Mouse (Mus musculus) embryonic facial prominence, embryonic 14.5 days (tissue): ENCODE measurements at regions not wholly inside any gene's neighbourhood (a gene's known extent, or its start where the extent isn't known, plus 50 kb on each side); places are given as distances from the start of the nearest gene placed in this dataset.
"Not testable (repeated sequence)": the region's sequence is repeated elsewhere in the genome, so short reads cannot be mapped to it uniquely, and the experiment has no call there.

Experiments
- ATAC-seq: fragments of 200-750 bp; cut with Nextera tagmentation; 2 replicates; pipeline ENCODE4 v1.8.0; 2017; ENCODE audit warnings: low read depth, moderate number of reproducible peaks, moderate TSS enrichment
- DNase-seq: peaks from one replicate; pipeline ENCODE4 v3.0.0-alpha.2; 2015; ENCODE audit warnings: low spot score
- H3K27ac ChIP-seq: fragments of 300-500 bp; sonication (generic); replicated peaks from 2 replicates; pipeline ENCODE4 v1.5.1; 2014; ENCODE audit warnings: low read depth, mild to moderate bottlenecking, low read length, moderate library complexity
- H3K27me3 ChIP-seq: fragments of 300-500 bp; sonication (generic); replicated peaks from 2 replicates; pipeline ENCODE4 v1.6.1; 2014; ENCODE audit warnings: low read length; ENCODE audit not compliant: control insufficient read depth, insufficient read depth
- H3K36me3 ChIP-seq: fragments of 300-500 bp; sonication (generic); 2 replicates; pipeline ENCODE4 v1.6.1; 2014; ENCODE audit warnings: low read length, mixed read lengths; ENCODE audit not compliant: control insufficient read depth, insufficient read depth
- H3K4me1 ChIP-seq: fragments of 300-500 bp; sonication (generic); 2 replicates; pipeline ENCODE4 v1.6.1; 2014; ENCODE audit warnings: antibody characterized with exemption, low read length; ENCODE audit not compliant: control insufficient read depth, insufficient read depth
- H3K4me2 ChIP-seq: fragments of 300-500 bp; sonication (generic); 2 replicates; pipeline ENCODE4 v1.6.1; 2014; ENCODE audit warnings: low read depth, mild to moderate bottlenecking, low read length, moderate library complexity, mixed read lengths
- H3K4me3 ChIP-seq: fragments of 300-500 bp; sonication (generic); 2 replicates; pipeline ENCODE4 v1.5.1; 2014; ENCODE audit warnings: low read depth, mild to moderate bottlenecking, low read length
- H3K9ac ChIP-seq: fragments of 300-500 bp; sonication (generic); 2 replicates; pipeline ENCODE4 v1.6.1; 2014; ENCODE audit warnings: low read depth, mild to moderate bottlenecking, low read length, moderate library complexity, mixed read lengths
- H3K9me3 ChIP-seq: fragments of 300-500 bp; sonication (generic); 2 replicates; pipeline ENCODE4 v1.6.1; 2016; ENCODE audit warnings: low read length; ENCODE audit not compliant: control insufficient read depth
- WGBS: fragments of 180-500 bp; shearing (Covaris S2); extraction: QIAGEN DNeasy Blood & Tissue Kit; methylation state at CpG from one replicate; pipeline ENCODE4 v1.1.7; 2014; 5-methylcytosine and 5-hydroxymethylcytosine counted together

DNA sequence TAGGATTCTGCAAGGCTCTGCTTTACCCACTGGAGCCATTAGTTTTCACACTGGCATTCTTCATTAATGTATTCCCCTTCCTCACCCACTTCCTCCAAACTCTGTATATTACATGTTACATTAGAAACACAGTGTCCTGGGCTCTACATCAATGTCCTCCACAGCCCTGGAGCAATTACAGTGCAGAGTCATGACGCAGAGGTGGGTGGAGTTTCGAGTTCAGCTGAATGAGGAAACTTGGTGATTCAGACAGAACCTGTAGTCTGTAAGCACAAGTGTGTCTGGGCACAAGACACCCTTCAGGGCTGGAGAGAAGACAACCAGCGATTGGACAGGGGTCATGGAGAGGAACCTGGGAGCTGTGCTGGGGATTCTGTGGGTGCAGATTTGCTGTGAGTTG lies 404.1 kb upstream of the Olfr1507 start:
- not testable (repeated sequence) for ATAC-seq, H3K4me1 ChIP-seq, H3K9me3 ChIP-seq, H3K27ac ChIP-seq, H3K36me3 ChIP-seq, H3K27me3 ChIP-seq, H3K9ac ChIP-seq, H3K4me2 ChIP-seq, DNase-seq, H3K4me3 ChIP-seq
- no CpG with 5 or more reads among the region's 3 CpGs for WGBS

DNA sequence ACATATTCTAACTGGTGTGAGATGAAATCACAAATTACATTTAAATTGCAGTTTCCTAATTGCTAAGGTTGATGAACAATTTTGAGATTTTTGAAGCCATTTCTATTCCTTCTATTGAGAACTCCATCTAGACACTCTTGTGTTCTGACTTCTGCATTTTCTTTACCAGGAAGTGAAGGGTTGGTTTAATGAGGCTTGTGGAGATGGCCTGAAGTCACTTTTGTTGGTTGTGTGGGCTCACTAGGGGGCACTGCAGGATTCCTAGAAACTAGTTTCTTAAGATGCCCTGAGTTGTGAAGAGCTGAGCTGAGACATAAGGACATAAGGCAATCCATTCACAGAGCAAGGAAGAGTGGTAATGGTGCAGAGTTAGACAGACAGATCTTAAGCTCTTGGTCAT lies 402.8 kb upstream of the Olfr1507 start:
- ATAC-seq, H3K27ac ChIP-seq, H3K27me3 ChIP-seq, H3K36me3 ChIP-seq, H3K4me1 ChIP-seq, H3K9me3 ChIP-seq, H3K4me3 ChIP-seq, H3K4me2 ChIP-seq, H3K9ac ChIP-seq, DNase-seq: not testable (repeated sequence)

DNA sequence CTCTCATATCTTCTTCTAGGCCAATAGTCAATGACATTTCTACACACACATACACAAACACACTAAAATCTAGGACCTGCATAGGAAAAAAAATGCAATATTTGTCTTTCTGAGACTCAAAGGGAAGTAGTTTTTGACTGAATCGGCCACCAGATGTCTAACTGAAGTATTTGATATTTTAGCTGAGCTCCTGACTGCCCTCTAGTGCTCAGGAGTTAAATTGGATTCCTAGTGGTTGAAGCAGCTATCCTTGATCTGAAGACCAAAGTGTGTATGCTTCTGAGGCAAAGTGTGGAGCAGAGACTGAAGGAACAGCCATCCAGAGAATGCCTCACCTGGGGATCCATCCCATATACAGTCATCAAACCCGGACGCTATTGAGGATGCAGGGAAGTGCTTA lies 384.4 kb upstream of the Olfr1507 start:
- H3K27ac ChIP-seq, H3K4me1 ChIP-seq, H3K4me3 ChIP-seq, H3K9me3 ChIP-seq, H3K4me2 ChIP-seq, H3K36me3 ChIP-seq, DNase-seq, H3K27me3 ChIP-seq, ATAC-seq, H3K9ac ChIP-seq: not testable (repeated sequence)
- WGBS, result no CpG with 5 or more reads among the region's 3 CpGs

DNA sequence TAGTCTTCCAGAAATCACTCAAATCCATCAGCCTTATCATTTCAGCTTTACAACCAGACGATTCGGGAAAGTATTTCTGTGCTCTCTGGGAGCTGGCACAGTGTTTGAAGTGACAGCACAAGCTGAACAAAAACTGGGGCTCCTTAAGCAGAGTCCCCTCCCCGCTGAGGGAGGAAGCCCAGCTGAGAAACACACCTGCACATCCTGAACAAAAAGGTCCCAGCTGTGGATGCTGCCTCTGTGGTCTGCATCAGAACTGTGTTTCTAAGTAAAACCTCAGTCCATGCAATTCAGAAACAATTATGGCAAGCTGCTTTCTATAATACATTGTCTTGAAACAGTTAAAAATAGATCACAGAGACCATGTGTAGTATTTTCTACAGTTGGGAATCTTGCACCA lies 368.3 kb upstream of the Olfr1507 start:
- no CpG with 5 or more reads among the region's 3 CpGs for WGBS
- ATAC-seq, DNase-seq, H3K27ac ChIP-seq, H3K27me3 ChIP-seq, H3K9ac ChIP-seq, H3K4me1 ChIP-seq, H3K36me3 ChIP-seq, H3K4me3 ChIP-seq, H3K9me3 ChIP-seq, H3K4me2 ChIP-seq: not testable (repeated sequence)

DNA sequence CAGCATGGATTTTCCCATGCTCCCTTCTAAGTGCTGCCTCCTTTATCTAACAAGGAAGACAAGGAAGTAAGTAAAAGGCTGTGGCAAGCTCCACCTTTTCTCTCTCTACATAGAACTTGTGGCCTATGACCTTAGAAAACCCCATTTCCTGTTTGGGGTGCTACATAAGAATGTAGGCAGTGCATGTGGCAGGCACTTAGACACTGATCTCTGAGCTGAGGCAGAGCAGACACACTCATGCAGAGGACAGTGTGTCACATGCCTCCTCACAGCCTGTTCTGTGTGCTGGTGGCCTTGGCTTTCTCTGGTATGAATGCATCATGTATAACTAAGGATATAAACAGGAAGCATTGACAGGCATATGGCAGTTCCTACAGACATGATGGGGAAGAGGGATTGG lies 367.6 kb upstream of the Olfr1507 start:
- not testable (repeated sequence) for H3K27me3 ChIP-seq, H3K9ac ChIP-seq, H3K4me3 ChIP-seq, H3K9me3 ChIP-seq, H3K27ac ChIP-seq, H3K4me1 ChIP-seq, H3K4me2 ChIP-seq, ATAC-seq, DNase-seq, H3K36me3 ChIP-seq

DNA sequence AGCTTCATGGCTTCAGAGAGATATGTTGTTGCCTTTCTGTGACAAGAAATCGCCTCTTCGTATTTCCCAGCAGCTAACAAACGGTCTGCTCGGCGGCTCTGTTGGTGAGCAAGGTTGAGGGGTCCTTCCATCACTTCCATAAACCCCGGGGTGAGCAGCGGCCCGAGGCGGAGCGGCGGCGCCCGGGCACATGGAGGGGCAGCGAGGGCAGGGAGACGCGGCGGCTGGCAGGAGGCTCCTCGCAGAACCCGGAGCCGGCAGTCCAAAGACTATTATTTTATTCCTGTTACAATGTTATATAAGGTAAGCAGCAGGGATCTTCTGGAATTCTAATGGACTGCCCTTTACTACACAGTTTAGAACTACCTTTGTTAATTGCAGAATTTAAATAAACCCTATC lies 366.9 kb upstream of the Olfr1507 start:
- not testable (repeated sequence) for H3K27ac ChIP-seq, H3K9me3 ChIP-seq, H3K36me3 ChIP-seq, H3K4me1 ChIP-seq, H3K27me3 ChIP-seq, DNase-seq, H3K4me3 ChIP-seq, ATAC-seq, H3K4me2 ChIP-seq, H3K9ac ChIP-seq
- 73% methylated on average over 3 of the region's 20 CpGs for WGBS

DNA sequence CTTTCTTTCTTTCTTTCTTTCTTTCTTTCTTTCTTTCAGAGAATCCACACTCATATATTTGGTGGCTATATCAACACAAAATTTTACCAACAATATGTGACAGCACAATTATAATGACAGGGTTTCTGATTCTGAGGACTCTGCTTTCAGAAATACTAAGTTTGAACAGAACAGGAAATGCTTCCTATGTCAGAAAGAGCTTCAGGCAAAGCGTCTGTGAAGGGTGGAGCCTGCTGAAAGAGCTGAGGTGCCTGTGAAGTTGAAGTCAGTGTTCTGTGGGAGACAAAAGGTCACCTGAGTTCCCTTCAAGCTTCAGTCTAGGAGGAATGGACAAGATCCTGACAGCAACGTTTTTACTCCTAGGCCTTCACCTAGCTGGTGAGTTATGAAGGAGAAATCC lies 359.8 kb upstream of the Olfr1507 start:
- not testable (repeated sequence) for H3K9me3 ChIP-seq, DNase-seq, H3K4me3 ChIP-seq, H3K27me3 ChIP-seq, ATAC-seq, H3K9ac ChIP-seq, H3K4me2 ChIP-seq, H3K36me3 ChIP-seq, H3K27ac ChIP-seq, H3K4me1 ChIP-seq
- WGBS, result no CpG with 5 or more reads among the region's 2 CpGs

DNA sequence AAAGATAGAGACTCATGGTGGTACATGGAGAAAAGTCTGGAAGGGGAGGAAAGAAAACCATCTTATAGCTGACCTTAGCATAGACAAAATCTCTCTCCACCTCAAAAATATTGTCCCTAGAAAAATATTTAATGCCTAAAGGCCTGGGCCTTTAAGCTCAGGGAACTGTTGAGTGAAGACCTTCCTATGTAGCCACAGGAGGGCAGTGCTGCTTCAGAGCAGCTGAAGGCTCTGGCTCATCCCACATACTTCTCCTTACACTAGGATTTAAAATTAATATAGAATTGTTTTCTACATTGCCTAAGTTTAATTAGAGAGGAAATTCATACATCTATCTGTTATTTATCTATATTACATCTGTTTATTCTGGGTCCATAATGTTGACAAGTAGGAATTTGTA lies 358.0 kb upstream of the Olfr1507 start:
- not testable (repeated sequence) for H3K27me3 ChIP-seq, H3K4me3 ChIP-seq, H3K9ac ChIP-seq, H3K4me2 ChIP-seq, H3K27ac ChIP-seq, ATAC-seq, DNase-seq, H3K4me1 ChIP-seq, H3K9me3 ChIP-seq, H3K36me3 ChIP-seq

DNA sequence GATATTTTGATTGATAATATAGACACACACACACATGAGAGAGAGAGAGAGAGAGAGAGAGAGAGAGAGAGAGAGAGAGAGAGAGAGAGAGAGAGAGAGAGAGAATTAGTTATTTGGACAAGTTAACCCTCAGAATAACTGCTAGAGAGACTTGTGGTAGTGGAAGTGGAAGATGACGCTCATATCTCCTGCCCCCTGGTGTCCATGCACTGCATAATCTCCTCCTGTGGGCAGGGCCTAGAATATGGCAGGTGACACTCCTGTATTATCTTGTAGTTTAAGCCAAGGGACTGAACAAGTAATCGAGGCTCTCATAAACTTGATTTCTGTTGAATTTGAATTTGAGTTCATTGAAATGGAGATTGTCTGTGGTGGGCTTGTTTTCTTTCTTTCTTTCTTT lies 352.4 kb upstream of the Olfr1507 start:
- not testable (repeated sequence) for H3K9ac ChIP-seq, H3K27ac ChIP-seq, H3K4me3 ChIP-seq, ATAC-seq, H3K4me2 ChIP-seq, H3K36me3 ChIP-seq, H3K27me3 ChIP-seq, DNase-seq, H3K4me1 ChIP-seq, H3K9me3 ChIP-seq
- no CpG with 5 or more reads among the region's 2 CpGs for WGBS
